Mouse (Mus musculus) heart, postnatal 0 days (tissue): ENCODE results near the gene Sgpp2.

ENCODE experiments used
- CTCF ChIP-seq: IDR thresholded peaks from 2 replicates; pipeline ENCODE4 v1.5.1; 2016; ENCODE audit warnings: antibody characterized with exemption, control low read depth, low read depth
- EP300 ChIP-seq: IDR thresholded peaks from 2 replicates; pipeline ENCODE4 v1.6.1; 2016; ENCODE audit warnings: antibody characterized with exemption, low read depth

DNA sequence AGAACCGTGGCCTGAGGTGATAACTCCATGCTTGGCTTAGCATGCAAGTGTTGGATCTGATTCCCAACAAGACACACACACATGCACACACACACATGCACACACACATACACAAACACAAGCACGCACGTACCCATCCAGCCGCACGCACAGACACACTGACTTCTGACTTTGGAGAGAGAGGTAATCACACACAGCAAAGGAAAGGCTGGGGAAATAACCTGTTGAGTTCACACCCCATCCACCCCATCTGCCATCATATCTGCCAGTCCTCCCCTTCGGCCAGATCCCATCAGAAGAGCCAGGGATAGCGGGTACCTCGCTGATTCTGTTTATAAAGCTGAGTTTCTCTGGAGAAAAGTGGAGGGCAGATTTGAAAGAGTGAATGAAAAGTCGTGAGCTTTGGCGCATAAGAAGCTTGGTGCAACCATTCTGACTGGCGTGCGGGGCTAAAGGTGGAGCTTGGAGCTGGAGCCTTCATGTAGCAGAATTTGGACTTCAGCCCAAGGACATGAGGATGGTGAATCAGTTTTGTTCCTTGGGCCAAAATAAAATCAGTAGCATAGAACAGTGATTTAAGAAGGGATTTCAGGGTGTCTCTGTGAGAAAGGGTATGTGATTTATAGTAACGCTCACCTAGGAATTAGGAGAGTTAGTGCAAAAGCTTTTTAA lies 8.1 kb downstream of the Sgpp2 start:
- no peak for TF ChIP-seq CTCF
- TF ChIP-seq EP300, result no peak
